Mouse (Mus musculus): ENCODE data around the gene Luzp1. TPM values are rescaled to one million over a fixed set of nuclear protein-coding genes. Genes with fewer than 3 reads are reported as not detected.
A peak's percentile ranks its signal among the peaks of the same experiment; 100 is the strongest.

Luzp1 gene
- total RNA-seq, 2 experiments from 2014 or later: 29.3 to 38.1 TPM

DNA sequence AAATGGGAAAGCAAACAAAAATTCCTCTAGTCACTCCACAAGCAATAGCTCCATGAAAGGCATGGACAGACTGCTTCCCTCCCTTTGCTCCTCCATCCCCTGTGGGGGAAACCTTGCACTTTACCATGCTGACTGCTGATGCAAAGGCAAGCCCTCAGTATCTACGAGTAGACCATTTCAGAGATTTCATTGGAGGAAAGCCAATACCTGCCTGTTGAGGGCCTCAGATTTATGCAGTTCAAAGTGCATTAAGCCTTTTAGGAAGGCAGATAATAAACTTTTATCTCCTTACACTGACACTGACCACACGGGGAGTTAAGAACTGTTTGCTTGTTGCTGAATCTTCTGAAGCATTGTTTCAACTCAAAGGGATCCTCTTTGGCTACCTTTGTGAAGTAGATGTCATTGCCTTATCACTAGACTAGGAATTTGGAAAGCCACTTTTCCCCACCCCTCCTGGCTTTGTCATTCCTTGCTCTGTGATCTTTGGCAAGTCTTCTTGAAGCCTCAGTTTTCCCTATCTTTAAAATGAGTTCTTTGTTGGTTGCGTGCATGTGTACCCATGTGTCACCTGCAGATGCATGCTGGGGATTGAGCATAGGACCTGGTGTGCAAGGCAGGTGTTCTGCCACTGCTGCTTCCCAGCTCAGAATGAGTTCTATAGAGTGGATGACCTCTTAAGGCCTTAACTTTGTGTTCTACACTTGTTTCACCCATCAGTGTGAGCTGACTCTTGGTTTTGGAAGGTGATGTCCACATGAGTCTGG, 76.9 kb downstream of the Luzp1 start:
- DNase-seq: no peak

DNA sequence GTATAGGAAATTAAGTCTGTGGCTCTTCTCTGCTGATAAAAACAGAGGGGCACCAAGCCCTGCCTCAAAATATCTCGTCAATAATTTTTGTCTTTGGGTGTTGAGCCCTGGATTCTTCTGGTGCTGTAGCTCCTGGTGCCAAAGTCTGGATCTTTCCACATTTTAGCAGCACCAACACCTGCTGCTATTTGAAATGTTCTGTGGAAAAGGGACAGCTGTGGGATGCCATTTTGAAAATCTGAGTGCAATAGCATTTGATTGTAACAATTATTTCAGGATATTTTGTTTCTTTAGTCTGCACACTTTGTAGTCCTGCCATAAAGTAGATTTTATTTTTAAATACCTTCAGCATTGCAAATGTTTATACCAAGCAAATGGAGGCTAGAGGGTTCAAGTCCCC, 78.2 kb downstream of the Luzp1 start:
- DNase-seq: no peak

DNA sequence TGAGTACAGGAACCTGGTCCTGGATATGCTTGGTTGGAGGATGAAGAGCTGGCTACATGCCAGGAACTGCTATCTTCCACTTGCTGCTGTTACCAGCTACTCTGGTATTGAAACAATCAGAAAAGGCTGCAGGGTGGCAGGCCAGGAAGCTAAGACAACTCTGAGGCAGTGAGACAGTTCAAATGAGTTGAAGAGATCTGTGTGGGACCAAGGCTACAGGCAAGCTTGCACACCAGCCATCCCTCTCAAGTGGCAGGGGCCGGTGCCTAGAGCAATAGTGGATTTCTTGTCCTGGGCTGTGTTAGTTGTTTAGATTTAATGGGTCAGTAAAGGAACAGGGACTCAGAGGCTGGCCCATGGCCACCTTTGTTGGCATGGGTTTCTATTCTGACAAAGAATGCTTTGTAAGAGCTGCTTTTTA, 78.8 kb downstream of the Luzp1 start:
- peak in 1 of 2 experiments; percentile 26 for DNase-seq

DNA sequence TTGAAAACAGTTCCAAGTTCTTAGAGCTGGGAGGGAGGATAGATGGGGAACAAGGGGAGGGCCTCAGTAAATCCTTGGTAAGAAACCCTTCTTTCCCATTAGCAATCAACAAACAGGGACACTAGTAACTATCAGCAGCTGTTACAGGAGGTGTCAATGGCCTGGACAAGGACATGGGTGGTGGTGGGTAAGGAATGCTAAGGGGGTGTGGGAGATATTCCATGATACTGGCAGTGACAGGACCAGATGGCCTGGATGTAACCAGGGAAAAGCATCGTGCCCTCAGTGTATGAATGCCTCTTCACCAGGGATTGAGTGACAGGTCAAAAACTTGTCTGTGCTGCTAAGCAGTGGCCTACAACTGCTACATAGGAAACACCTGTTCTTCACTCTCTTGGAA, 83.5 kb downstream of the Luzp1 start:
- no peak for DNase-seq

DNA sequence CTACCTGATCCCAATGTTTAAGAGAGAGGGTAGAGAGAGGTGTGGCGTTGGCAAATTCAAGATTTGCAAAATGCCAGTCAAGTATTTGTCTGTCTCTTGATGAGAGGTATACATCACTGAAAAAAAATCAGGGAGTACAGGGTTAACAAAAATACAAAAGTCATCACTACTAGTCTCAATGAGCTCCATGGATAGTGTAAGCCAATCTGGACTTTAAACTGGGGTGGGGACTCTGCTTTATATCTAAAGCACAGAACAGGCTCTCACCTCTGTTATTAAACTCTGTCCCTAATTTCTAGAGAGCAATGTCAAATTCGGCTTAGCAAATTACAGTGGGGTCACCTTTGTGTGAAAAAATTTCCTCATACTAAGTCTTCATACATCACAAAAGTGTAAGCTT, 88.1 kb downstream of the Luzp1 start:
- no peak for DNase-seq

DNA sequence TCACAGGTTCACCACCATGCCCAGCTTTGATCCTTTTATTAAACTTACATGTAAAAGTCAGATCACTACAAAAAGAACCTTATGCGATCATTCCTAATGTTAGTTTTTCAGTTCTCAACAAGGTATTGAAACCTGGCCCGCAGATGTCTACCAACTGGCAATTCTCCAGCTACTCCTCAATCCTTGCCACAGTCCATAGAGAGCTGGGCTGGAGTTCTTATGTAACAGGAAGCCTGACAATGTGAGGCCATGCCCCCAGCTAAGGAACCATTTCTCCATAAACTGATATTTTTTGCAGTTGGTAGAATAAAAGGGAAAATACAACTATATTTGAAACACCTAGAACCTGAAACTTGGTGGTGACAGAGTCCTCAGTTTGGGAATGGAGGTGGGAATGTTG, 90.1 kb downstream of the Luzp1 start:
- DNase-seq: no peak

DNA sequence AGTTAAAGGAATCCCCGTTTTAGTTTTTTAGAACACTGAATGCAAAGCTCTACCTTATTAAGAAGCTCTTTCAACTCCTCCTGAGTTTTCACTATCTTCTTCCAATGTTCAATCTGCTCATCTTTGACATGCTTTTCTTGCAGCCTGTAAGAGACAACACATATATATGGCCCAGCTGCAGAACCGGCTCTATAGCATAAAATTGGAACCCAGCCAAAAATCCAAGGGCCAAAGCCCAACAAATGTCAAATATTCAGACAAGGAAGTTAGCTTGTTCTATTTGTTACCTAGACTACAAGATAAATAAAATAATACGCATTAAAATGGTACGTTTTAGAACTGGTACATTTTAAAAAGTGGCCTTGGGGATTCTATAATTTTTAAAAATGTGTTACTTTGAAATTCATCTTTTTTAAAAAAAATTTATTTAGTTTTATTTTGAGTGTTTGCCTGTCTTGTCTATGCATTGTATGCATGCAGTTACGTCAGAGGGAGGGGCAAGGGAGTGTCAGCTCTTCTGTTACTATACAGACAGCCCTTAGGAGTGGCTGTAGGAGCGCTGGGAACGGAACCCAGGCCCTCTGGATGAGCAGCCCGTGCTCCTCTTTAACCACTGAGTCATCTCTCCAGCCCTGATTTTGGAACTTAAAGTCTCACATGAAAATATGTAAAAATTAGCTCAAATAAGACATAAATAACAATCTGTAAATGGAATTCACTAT, 90.9 kb downstream of the Luzp1 start:
- no peak for DNase-seq

DNA sequence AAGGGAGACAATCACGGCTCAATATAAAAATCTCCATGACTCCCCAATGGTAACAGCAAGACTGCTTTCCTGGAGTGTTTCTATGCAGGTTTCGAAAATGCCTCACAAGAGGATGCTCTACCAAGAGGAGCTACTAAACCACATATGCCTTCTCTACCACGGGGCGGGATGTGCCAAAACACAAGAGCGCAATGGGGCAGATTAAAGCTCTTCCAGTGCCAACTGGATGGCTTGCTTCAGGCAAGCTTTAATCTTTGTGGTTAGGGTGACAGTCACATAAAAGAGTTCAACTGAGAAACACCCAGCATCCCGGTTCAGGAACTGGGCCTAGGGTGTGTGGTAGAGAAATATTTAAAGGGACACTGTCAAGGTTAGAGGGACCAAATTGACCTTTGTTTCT, 93.2 kb downstream of the Luzp1 start:
- no peak for DNase-seq

DNA sequence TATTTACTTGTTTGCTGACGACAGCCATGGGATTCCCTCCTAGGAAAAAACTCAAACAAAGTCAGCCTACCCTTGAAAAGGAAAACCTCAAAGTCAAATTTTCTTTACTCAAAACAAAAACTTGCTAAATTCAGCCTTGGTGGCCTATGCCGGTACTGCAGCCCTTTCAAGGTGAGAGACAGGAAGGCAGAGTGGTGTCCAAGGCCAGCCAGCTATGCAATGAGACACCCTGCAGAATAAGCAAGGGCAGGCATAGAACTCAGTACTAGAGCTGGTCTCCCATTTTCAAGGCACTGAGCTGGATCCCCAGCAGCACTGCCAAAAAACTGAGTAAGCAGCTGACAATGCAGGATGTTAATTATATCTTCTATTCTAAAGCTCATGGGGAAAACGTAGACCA, 99.1 kb downstream of the Luzp1 start:
- DNase-seq: no peak

DNA sequence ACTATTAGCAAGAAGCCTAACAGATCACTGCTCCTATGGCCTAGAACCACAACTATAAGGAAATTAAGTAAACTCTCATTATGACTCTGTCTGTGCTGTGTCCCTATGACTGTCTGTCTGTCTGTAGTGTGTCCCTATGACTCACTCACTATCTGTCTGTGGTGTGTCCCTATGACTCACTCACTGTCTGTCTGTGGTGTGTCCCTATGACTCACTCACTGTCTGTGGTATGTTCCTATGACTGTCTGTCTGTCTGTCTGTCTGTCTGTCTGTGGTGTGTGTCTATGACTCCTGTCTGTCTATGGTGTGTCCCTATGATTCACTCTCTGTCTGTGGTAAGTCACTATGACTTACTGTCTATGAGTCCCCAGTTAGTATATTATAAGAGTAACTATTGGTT, 100.4 kb downstream of the Luzp1 start:
- DNase-seq: no peak

DNA sequence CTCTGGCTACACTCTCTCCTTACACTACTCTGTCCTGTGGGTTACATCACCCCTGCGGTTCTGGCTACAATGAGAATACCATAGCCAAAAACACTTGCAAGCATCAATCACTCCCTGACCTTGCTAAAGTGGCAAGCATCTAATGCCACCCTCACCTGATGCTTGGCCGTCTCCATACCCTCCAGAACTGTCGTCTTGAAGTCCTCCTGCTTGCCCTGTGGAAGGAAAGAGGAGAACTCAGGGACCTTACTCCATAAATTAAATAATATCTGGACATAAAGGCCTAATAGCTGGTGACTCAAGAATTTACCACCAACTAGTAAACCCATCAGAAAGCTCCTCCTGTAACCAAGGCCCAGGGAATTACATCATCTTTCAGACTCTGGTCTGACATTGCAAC, 112.3 kb downstream of the Luzp1 start:
- no peak for DNase-seq

DNA sequence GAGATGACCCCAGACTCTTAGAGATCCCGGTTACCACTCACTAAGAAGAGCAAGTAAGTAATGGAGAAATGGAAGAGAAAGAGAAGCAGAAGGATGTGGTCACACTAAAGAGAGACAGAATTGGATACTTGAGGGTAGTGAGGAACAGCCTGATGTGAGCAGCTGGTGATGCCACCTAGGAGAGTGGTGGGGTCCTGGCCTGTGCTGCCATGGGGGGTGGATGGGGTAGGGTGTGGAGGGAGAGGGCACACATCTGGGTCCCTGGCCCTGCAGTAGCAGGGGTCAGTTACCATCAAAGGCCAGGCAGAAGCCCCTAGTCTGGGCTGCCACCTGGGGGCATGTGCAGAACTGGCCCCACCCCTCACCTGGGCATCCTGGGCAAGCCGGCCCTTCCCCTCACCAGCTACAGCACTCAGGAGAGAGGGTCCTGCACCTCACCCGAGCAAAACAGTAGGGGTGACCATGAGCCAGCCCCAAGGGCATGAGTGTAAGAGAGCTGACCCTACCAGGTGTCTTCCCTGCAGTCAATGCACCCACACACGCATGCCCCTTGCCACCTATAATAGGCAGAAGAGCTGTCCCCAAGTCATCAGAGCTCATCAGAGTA, 117.8 kb downstream of the Luzp1 start:
- no peak for DNase-seq

DNA sequence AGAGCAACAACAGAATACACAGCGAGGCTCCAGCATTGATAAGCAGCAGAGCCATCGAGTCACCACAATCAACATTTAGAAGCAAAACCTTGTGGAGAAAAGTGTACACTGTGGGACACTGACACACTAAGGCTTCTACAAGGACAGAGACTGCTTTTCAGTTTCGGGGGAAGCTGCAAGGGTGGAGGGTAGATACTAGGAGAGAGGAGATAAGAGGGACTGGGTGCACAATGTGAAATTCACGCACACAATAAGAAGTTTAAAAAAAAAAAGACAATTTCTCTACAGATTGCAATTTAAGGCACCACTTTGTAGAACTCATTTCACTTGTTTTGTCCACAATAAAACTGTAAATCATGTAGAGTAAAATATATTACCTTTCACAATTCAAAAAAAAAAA, 118.4 kb downstream of the Luzp1 start:
- no peak for DNase-seq

DNA sequence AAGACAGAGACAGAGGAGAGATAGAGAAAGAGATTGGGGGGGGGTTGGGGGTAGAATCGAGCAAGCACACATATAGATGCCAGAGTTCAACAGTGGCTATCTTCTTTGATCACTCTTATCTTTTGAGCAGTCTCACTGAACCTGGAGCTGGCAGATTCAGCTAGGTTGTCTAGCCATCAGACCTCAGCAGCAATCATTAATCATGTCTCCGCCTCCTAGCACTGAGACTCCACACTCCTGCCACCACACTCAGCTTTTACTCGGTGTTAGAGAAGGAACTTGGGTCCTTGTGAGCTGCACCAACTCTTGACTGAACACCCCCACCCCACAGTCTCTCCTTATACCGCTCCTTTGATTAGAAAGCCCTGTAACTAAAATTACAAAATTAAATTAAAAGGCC, 122.5 kb downstream of the Luzp1 start:
- DNase-seq: no peak

DNA sequence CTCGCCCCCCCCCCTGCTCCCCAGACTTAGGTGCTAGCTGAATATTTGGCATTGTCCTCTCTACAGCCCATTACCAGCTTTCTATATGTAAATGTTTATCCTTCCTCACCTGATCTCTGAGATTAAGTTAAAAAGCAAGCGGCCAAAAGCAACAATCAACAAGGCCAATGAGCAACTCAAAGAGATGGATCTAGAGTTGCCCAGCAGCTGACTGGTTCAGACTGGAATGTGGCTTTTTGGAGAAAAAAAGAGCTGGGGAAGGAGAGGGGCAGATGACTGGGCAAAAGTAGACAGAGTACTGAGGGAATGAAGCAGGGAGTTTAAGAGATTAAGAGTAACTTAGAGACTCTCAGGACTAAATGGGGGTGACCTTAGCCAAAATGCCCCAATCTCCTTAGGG, 124.4 kb downstream of the Luzp1 start:
- no peak for DNase-seq

DNA sequence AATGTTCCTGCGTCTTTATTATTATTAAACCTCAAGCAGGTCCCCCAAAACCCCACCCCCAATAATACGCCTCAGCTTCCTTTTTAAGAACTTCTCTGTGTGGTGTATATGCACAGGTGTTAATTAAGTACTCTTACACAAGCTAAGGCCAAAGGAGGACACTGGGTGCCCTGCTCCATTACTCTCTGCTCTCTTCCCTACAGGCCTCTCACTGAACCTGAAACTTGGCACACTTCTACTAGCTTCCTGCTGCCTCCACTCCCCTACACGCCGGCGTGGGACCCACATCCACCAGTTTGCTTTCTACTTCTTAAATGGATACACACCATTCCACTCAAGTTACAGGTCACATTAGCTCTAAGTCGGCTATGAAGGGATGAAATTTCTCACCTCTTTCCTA, 125.7 kb downstream of the Luzp1 start:
- DNase-seq: no peak

DNA sequence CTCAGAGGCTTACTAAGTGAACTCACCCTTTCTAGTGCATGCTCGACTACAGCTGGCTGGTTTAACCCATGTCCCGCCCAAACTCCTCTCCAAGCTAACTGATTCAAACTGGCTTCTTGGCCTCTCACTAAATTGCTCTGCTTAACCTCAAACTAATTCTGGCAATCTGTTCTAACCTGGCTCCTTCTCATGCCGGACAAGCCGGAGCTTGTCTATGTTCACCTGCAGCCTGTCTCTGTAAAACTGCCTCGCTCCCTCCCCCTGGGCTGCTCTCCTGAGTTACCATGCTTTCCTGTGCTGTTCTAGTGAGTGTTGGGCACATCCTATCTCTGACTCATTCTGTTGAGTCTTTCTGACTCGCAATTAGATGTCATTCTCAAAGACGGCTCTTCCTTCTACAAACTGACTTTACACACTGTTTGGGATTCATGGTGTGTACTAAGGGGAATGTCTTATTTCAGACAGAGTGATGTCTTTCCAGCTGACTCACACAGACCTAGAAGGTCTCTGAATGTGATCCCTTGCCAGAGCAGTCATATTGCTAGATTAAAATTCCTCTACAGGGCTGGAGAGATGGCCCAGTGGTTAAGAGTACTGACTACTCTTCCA, 128.8 kb downstream of the Luzp1 start:
- DNase-seq: no peak

DNA sequence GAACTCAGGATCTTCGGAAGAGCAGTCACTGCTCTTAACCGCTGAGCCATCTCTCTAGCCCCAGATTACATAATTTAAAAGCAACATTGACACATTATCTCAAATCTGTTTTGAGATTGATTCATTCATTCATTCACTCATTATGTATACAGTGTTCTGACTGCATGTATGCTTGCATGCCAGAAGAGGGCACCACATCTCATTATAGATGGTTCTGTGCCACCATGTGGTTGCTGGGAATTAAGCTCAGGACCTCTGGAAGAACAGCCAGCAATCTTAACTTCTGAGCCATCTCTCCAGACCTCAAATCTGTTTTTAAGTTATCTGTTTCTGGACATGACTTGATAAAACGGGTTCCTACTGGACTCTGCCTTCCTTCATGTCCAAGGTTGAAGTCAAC, 130.3 kb downstream of the Luzp1 start:
- no peak for DNase-seq

DNA sequence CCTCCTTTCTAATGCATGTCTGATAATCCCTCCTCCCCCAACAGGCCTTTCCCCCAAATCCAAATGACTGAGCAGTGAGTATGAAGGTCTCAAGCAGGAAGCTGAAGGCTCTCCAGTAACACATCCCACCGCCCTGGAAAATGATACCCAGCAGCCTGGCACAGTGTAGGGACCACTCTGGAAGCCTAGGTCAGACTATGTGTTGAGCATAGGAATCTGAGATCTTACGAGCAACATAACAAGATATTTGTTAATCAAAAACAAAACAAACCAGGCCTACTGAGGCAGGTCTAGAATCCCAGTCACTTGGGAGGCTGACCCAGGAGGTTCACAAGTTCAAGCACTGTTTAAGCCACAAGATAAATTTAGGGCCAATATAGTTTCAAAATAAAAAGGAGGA, 131.0 kb downstream of the Luzp1 start:
- no peak for DNase-seq

DNA sequence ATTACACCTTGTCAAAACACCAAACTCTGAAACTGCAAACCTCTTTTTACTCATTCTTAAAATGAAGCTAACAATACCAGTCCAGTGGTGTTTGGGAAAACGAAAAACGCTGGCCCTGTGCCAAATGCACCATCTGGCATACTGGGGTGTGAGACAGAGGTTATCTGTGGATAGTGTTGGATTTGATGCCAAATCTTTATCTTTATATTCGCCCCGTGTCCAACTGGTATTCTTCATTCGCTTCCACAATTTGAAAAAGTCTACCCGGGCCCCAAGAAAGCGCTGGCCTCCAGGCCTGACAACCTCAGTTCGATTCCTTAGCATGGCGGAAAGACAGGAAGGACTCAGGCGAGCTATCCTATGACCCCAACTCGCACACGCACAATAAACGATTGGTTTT, 131.9 kb downstream of the Luzp1 start:
- peak; percentile 46 to 66 for DNase-seq

DNA sequence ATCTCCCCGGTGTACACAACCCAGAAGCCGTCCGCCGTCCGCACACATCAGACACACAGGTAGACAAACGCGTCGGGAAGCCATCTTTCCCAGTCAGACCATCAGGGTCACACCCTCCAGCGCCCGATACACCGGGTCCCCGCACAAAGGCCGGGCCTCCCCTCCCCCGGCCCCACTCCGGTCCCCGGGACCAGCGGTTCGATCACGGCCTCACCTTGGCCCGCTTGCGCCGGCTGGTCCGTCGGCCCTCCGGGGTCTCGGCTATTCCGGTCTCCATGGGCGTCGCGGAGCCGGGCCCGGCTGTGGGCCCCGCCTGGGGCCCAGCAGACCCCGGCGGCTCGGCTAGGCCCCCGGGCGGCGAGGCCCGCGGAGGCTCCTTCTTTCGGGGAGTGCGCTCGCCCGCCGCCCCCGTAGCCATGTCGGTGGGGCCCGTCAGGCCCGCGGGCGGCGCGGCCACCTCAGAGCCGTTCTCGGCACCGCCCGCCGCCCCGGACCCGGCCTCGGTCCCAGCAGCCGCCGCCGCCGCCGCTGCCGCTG, 132.5 kb downstream of the Luzp1 start:
- peak; percentile 36 to 61 for DNase-seq

DNA sequence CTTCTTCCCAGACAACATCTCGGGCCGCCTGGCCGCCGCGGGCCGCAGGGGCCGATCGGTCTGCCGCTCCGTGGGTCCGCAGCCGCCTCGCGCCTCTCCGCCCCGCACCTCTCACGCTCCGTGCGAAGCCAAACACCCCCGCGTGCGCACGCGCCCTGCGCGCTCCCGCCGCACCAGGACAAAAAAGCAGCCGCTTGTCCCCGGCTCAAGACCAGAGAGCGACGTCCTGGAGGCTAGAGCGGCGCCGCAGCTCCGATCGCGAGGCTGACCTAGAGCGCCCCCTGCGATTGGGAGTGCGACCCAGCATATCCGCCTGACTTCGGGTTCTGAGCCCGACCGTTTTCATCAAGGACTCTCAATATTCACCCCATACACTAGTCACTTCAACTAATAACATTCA, 133.0 kb downstream of the Luzp1 start, which contains the start of gene Kdm1a:
Kdm1a (minus strand) TSS at position 156 of the 400 bp plus-strand sequence.
- DNase-seq: peak; percentile 95 to 97
